In genomic region chr9:111400089-111400488, GRCm38 (mm10) we compare ENCODE assay signal across 33 mouse cellular contexts. TPM values are rescaled to one million over a fixed set of nuclear protein-coding genes. Genes with fewer than 3 reads are reported as not detected.
"Had no signal": no experiment of that assay in that cellular context is flagged by ENCODE, and none has a peak within 500 bp of the region (broad histone marks: within the 10 kb centered on the region; RNA-seq: fewer than 3 reads in every experiment).

No protein-coding gene starts in this region.

- H3K27me3 ChIP-seq: limb, embryonic 12.5 days; limb, embryonic 13.5 days; limb, embryonic 15.5 days; liver, embryonic 12.5 days; liver, embryonic 13.5 days; liver, embryonic 15.5 days; lung, embryonic 15.5 days; midbrain, embryonic 12.5 days; midbrain, embryonic 13.5 days; midbrain, embryonic 15.5 days had no signal

- DNase-seq: left cerebral cortex, postnatal 4 days; liver; liver, embryonic 13.5 days; liver, postnatal 0 days; lung, adult 18-20 months; lung, adult 2 months; lung, embryonic 14.5 days; lung, postnatal 10 days; lung, postnatal 14 days; lung, postnatal 36 days; lung, postnatal 4 days; midbrain, embryonic 14.5 days had no signal

- H3K4me1 ChIP-seq: limb, embryonic 10.5 days; limb, embryonic 12.5 days; limb, embryonic 13.5 days; limb, embryonic 15.5 days; liver, embryonic 12.5 days; liver, embryonic 13.5 days; liver, embryonic 15.5 days; lung, embryonic 15.5 days; midbrain, embryonic 10.5 days; midbrain, embryonic 12.5 days; midbrain, embryonic 13.5 days; midbrain, embryonic 15.5 days had no signal

- ATAC-seq: liver, embryonic 12.5 days; liver, postnatal 0 days; lung, postnatal 0 days; midbrain, embryonic 13.5 days; midbrain, embryonic 15.5 days; midbrain, embryonic 16.5 days had no signal

- H3K27ac ChIP-seq: limb, embryonic 10.5 days; limb, embryonic 12.5 days; limb, embryonic 13.5 days; limb, embryonic 15.5 days; liver, embryonic 12.5 days; liver, embryonic 13.5 days; liver, embryonic 14.5 days; liver, embryonic 15.5 days; lung, embryonic 15.5 days; macrophage; midbrain, embryonic 10.5 days; midbrain, embryonic 12.5 days; midbrain, embryonic 13.5 days; midbrain, embryonic 15.5 days had no signal

- H3K4me3 ChIP-seq: limb, embryonic 10.5 days; limb, embryonic 12.5 days; limb, embryonic 13.5 days; limb, embryonic 15.5 days; liver, embryonic 12.5 days; liver, embryonic 13.5 days; liver, embryonic 15.5 days; lung, embryonic 15.5 days; megakaryocyte, embryonic 14.5 days; midbrain, embryonic 10.5 days; midbrain, embryonic 12.5 days; midbrain, embryonic 13.5 days; midbrain, embryonic 15.5 days; myocyte had no signal

- H3K9me3 ChIP-seq: limb, embryonic 10.5 days; limb, embryonic 12.5 days; limb, embryonic 13.5 days; limb, embryonic 15.5 days; liver, embryonic 12.5 days; liver, embryonic 13.5 days; liver, embryonic 15.5 days; lung, embryonic 15.5 days; megakaryocyte, embryonic 14.5 days; midbrain, embryonic 10.5 days; midbrain, embryonic 12.5 days; midbrain, embryonic 13.5 days; midbrain, embryonic 15.5 days had no signal

- H3K36me3 ChIP-seq: limb, embryonic 10.5 days; limb, embryonic 12.5 days; limb, embryonic 13.5 days; limb, embryonic 15.5 days; liver, embryonic 12.5 days; liver, embryonic 13.5 days; liver, embryonic 15.5 days; lung, embryonic 15.5 days; midbrain, embryonic 10.5 days; midbrain, embryonic 12.5 days; midbrain, embryonic 13.5 days had no signal

RNA-seq across cellular contexts. Expression of gene Dclk3, which starts 38.8 kb away (rescaled TPM):
- total RNA-seq: megakaryocyte progenitor cell, adult 5-6 weeks; megakaryocyte, adult 5-6 weeks; megakaryocyte-erythroid progenitor cell, adult 5-6 weeks; monocyte, adult 5-6 weeks had no signal
- polyA plus RNA-seq: liver, embryonic 13.5 days; liver, embryonic 15.5 days; lung, embryonic 14.5 days; macrophage; myocyte had no signal
